Mouse (Mus musculus) lung, postnatal 0 days (tissue): ENCODE measurements around the gene 2410004B18Rik.

ENCODE experiments used
- CTCF ChIP-seq: IDR thresholded peaks from 2 replicates; pipeline ENCODE4 v1.5.1; 2016; ENCODE audit warnings: antibody characterized with exemption, mild to moderate bottlenecking
- EP300 ChIP-seq: IDR thresholded peaks from 2 replicates; pipeline ENCODE4 v1.6.1; 2016; ENCODE audit warnings: antibody characterized with exemption, mild to moderate bottlenecking, control low read depth

- no peak for TF ChIP-seq CTCF
- TF ChIP-seq EP300, result no peak
These were observed 1.6 kb downstream of the 2410004B18Rik start for GRCm38 (mm10) chr3:145939402-145939801.
